Mouse (Mus musculus): ENCODE results near the gene Gnb3. TPM values are rescaled to one million over a fixed set of nuclear protein-coding genes. Genes with fewer than 3 reads are reported as not detected.

The Gnb3 gene
- total RNA-seq (2014; rRNA removed), result 0.68 and 0.72 TPM in 2 replicates
- polyA plus RNA-seq (2015; fragmentation: Nextera tagmentation; extraction: Ambion mirVana), result 1.6 and 2.2 TPM in 2 replicates

DNA sequence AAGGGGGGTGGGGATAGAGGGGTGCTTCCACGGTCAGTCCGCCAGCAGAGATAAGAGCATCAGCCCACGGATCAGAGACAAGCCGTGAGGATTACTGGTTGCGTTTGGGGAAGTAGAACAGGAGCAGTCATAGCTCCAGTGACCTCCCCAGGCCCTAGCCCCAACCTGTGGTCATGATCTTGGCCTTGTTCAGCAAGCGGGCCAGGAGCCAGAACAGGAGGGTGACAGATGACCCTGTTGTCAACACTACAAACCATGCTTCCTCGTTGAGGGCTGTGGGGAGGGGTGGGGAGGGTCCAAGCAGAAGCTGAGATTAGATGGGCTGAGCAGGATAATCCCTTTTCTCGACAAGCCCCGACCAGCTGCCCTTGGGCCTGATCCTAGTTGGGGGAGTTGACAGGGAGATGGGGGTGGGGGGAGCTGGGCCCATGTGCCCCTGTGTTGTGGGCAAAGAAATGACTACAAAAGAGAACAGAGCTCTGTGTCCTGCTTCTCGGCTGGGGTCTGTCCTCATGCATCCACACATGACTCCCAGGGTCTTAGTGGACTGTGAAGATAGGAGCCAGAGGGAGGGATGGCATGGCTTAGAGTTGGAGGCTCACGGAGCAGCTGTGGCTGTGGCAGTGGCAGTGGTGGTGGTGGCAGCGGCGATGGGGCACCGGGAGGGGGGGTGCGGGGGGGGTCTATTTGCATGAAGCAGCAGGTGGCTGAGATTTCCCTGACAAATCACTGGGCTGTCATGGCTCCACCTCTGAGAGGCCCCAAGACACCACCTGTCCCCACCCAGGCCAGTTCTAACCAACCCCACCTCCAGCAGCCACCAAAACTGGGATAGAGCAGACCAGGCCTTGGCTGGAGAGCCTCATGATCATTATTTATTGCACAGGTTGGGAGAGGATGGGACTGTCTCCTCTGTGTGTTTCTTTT, at the start of gene Gnb3:
Gene Gnb3 (minus strand): TSS at position 35 of the 927 bp plus-strand sequence.
- Histone ChIP-seq H3K4me2 (ENCODE audit: low read depth, low read length) (no peak within 1 kb of the TSS), H3K27me3 (ENCODE audit: insufficient read depth, low read length) (no peaks in the 10 kb centered on the region), H3K4me3 (ENCODE audit: low read length) (no peak within 1 kb of the TSS), H3K9me3 (ENCODE audit: low read length) (no peaks in the 10 kb centered on the region), H3K27ac (peak within 1 kb of the TSS; percentile 51), H3K36me3 (ENCODE audit: insufficient read depth, low read length) (peaks cover 8% of the 10 kb centered on the region), H3K4me1 (ENCODE audit: insufficient read depth, low read length) (no peaks in the 10 kb centered on the region), H3K9ac (replicated peaks; ENCODE audit: low read length) (0 out of 2 replicates have a peak within 1 kb of the TSS, but pooled peaks have one; percentile 17)
- DNase-seq (ENCODE audit: low spot score) (peak; percentile 56), ATAC-seq (peak; percentile 46)
- 31% methylated on average over 15 of the region's 15 CpGs for WGBS
- no peak for TF ChIP-seq CTCF (IDR thresholded peaks at IDR 0.05; ENCODE audit: low read depth)

DNA sequence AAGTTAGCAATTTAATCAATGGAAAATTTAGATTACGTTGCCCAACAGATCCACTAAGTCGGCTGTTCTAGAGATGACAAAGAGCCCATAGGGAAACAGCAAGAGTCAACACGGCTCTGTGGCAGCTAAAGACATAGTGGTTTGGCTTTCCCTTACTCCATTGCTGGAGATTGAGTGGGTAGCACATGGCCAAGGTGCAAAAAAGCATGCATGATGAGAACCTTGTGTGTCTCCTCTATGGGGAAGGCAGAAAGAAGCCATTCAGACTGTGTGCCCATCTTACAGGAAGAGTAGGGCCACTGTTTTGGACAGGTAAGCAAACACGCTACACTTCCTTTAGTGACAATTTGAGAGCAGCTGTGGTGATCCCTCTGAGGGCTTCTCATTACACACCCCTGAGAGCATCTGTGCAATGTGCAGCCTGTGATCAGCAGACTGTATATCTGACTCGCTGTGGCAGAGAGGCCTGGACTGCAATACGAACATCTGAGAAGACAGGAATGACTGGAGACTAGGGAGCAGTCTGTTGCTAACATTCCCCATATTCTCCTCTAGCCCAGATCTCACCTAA, 48.6 kb upstream of the Gnb3 start:
- TF ChIP-seq CTCF (IDR thresholded peaks at IDR 0.05; ENCODE audit: low read depth), result no peak
- H3K4me2 ChIP-seq (ENCODE audit: low read depth, low read length), result no peak overlapping the region
- H3K4me1 ChIP-seq (ENCODE audit: insufficient read depth, low read length), result no peaks in the 10 kb centered on the region
- no peak for DNase-seq (ENCODE audit: low spot score)
- H3K9ac ChIP-seq (replicated peaks; ENCODE audit: low read length), result no peak overlapping the region
- no peak for ATAC-seq
- H3K36me3 ChIP-seq (ENCODE audit: insufficient read depth, low read length), result no peaks in the 10 kb centered on the region
- no peak overlapping the region for H3K4me3 ChIP-seq (ENCODE audit: low read length)
- no peaks in the 10 kb centered on the region for H3K27me3 ChIP-seq (ENCODE audit: insufficient read depth, low read length)
- 88% methylated on average over 6 of the region's 6 CpGs for WGBS
- H3K27ac ChIP-seq, result no peak overlapping the region
- no peaks in the 10 kb centered on the region for H3K9me3 ChIP-seq (ENCODE audit: low read length)

DNA sequence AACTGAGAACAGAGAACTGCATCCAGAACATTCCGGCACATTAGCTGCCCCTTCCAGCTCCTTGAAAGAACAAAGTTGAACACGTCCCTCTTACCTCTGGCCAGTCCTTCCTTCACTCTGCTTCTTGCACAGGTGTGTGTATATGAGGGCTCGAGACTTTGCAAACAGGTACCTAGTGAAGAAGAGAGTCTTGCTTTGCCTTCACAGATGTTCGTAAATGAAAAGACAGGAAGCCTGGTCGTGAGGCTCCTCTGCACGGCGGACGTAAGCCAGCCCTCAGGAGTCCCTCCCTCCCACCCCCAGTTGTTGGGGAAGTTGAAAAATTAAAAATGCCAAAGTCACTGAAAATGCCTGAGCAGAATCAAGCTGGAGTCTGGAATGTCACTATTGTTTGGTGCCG, 47.9 kb upstream of the Gnb3 start, which contains the start of gene Cd4:
Gene Cd4 (minus strand): TSS at position 236 of the 400 bp plus-strand sequence.
- Histone ChIP-seq H3K27me3 (ENCODE audit: insufficient read depth, low read length) (no peaks in the 10 kb centered on the region), H3K9ac (replicated peaks; ENCODE audit: low read length) (no peak within 1 kb of the TSS), H3K4me3 (ENCODE audit: low read length) (no peak within 1 kb of the TSS), H3K4me1 (ENCODE audit: insufficient read depth, low read length) (no peaks in the 10 kb centered on the region), H3K4me2 (ENCODE audit: low read depth, low read length) (no peak within 1 kb of the TSS), H3K36me3 (ENCODE audit: insufficient read depth, low read length) (no peaks in the 10 kb centered on the region), H3K27ac (no peak within 1 kb of the TSS), H3K9me3 (ENCODE audit: low read length) (no peaks in the 10 kb centered on the region)
- DNase-seq (ENCODE audit: low spot score) (no peak), ATAC-seq (no peak)
- 86% methylated on average over 9 of the region's 9 CpGs for WGBS
- TF ChIP-seq CTCF (IDR thresholded peaks at IDR 0.05; ENCODE audit: low read depth), result no peak

DNA sequence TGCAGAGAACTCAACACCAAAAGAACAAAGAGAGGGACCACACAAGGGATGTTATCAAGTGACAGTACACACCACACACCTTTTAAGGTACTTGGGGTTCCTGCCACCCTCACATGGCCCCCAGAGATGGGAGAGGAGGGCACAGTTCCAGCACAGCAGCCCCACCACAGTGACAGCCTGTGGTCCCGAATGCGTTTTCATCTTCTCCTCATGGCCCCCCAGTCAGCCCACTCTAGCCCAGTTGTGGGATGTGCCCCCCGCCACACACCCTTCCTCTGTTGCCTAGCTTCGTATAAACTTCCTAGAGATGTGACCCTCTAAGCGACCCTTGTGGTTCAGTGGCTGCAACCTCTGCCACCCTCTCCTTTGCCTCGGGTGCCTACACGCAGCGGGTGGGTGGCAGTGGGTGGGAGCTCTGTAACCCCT, 45.9 kb upstream of the Gnb3 start:
- H3K27ac ChIP-seq, result no peak overlapping the region
- TF ChIP-seq CTCF (IDR thresholded peaks at IDR 0.05; ENCODE audit: low read depth), result no peak
- 91% methylated on average over 8 of the region's 8 CpGs for WGBS
- no peak overlapping the region for H3K9ac ChIP-seq (replicated peaks; ENCODE audit: low read length)
- H3K4me1 ChIP-seq (ENCODE audit: insufficient read depth, low read length), result no peaks in the 10 kb centered on the region
- no peaks in the 10 kb centered on the region for H3K36me3 ChIP-seq (ENCODE audit: insufficient read depth, low read length)
- H3K9me3 ChIP-seq (ENCODE audit: low read length), result no peaks in the 10 kb centered on the region
- H3K4me2 ChIP-seq (ENCODE audit: low read depth, low read length), result no peak overlapping the region
- no peak for ATAC-seq
- H3K27me3 ChIP-seq (ENCODE audit: insufficient read depth, low read length), result no peaks in the 10 kb centered on the region
- no peak for DNase-seq (ENCODE audit: low spot score)
- H3K4me3 ChIP-seq (ENCODE audit: low read length), result no peak overlapping the region

DNA sequence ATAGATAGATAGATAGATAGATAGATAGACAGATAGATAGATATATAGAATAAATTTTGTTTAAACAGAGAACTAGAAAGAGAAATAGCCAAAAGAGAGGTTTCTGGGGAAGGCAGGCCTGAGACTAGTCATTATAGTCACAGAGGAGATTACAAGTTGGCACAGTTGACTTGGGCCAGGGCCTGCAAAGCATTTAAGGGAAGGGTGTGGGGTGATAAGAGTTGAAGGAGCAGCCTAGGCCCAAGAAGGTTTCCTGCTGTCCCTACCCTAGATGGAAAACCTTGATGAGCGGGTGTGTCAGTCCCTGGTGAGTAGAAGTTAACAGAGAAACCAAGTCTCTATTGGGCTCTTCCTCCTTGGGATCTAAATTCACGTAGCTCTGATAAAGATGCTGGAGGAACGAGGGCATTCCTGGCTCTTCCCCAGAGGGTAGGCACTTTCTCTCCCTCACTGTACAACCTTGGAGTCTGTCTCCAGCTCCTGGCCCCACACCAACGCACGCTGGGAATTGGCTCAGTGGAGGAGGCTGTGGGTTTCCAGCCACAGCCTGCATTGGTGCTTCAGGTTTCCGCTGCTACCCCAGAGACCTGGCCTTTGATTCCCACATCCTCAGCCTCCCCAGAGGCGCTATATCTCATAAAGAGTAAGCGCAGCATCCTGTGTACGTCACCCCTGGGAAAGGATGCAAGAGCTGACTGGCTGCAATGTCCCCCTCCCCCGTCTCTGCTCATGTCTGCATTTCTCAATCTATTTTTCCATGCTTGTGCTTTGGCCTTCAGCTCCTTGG, 44.8 kb upstream of the Gnb3 start:
- ATAC-seq (no peak), DNase-seq (ENCODE audit: low spot score) (peak; percentile 24)
- no peaks in the 10 kb centered on the region for H3K4me1 ChIP-seq (ENCODE audit: insufficient read depth, low read length)
- no peak overlapping the region for H3K4me3 ChIP-seq (ENCODE audit: low read length)
- H3K9me3 ChIP-seq (ENCODE audit: low read length), result no peaks in the 10 kb centered on the region
- 58% methylated on average over 10 of the region's 10 CpGs for WGBS
- no peak overlapping the region for H3K4me2 ChIP-seq (ENCODE audit: low read depth, low read length)
- no peaks in the 10 kb centered on the region for H3K27me3 ChIP-seq (ENCODE audit: insufficient read depth, low read length)
- no peaks in the 10 kb centered on the region for H3K36me3 ChIP-seq (ENCODE audit: insufficient read depth, low read length)
- no peak overlapping the region for H3K9ac ChIP-seq (replicated peaks; ENCODE audit: low read length)
- no peak for TF ChIP-seq CTCF (IDR thresholded peaks at IDR 0.05; ENCODE audit: low read depth)
- no peak overlapping the region for H3K27ac ChIP-seq

DNA sequence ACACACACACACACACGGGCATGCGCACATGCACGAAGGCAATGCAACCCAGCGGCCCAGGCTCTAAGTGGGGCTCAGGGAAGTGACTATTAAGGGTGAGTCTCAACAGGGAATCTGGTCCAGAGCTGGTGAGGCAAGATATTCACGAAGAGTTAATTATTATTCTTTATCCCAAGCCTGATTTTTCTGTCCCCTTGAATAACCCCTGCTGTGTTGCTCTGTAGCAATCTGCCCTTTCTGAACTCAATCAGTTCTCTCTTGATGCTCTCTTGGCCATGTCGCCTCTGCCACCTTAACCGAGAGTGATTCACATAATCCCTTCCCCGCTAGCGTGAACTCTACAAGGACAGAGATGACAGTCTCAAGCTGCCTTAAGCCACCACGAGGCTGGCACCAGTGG, 43.3 kb upstream of the Gnb3 start:
- Histone ChIP-seq H3K9ac (replicated peaks; ENCODE audit: low read length) (no peak overlapping the region), H3K27me3 (ENCODE audit: insufficient read depth, low read length) (no peaks in the 10 kb centered on the region), H3K9me3 (ENCODE audit: low read length) (no peaks in the 10 kb centered on the region), H3K4me3 (ENCODE audit: low read length) (no peak overlapping the region), H3K36me3 (ENCODE audit: insufficient read depth, low read length) (no peaks in the 10 kb centered on the region), H3K4me1 (ENCODE audit: insufficient read depth, low read length) (no peaks in the 10 kb centered on the region), H3K27ac (no peak overlapping the region), H3K4me2 (ENCODE audit: low read depth, low read length) (no peak overlapping the region)
- no peak for ATAC-seq
- no peak for DNase-seq (ENCODE audit: low spot score)
- TF ChIP-seq CTCF (IDR thresholded peaks at IDR 0.05; ENCODE audit: low read depth), result no peak
- 73% methylated on average over 10 of the region's 10 CpGs for WGBS

All from hindbrain, postnatal 0 days (tissue).